Mouse (Mus musculus): ENCODE measurements around the gene Ncoa7.

Gene Ncoa7

GRCm38 (mm10) chr10:30802681-30803586 lies at the start of gene Ncoa7:
Gene Ncoa7 (minus strand): TSS chr10:30803326.
- in situ Hi-C loops (cut with MboI; ENCODE audit: low sequenced_read_pairs) = loop anchor here (10.0 kb wide), 1 partner anchor 178 kb away; the partner anchor contains the start of gene Hint3

GRCm38 (mm10) chr10:30845101-30845825 lies 42.1 kb upstream of the Ncoa7 start:
- in situ Hi-C loops (cut with MboI; ENCODE audit: low sequenced_read_pairs) = no loop called here

- in situ Hi-C loops (cut with MboI; ENCODE audit: low sequenced_read_pairs) = no loop called here
These were observed 41.3 kb upstream of the Ncoa7 start for GRCm38 (mm10) chr10:30844191-30845010.

- in situ Hi-C loops (cut with MboI; ENCODE audit: low sequenced_read_pairs) = no loop called here
These were observed 40.5 kb upstream of the Ncoa7 start for GRCm38 (mm10) chr10:30843438-30844190.

GRCm38 (mm10) chr10:30842643-30843437 lies 39.7 kb upstream of the Ncoa7 start, which contains the start of gene Hey2:
Gene Hey2 (minus strand): TSS chr10:30842801.
- in situ Hi-C loops (cut with MboI; ENCODE audit: low sequenced_read_pairs) = no loop called here

GRCm38 (mm10) chr10:30842228-30842627 lies 39.1 kb upstream of the Ncoa7 start:
- in situ Hi-C loops (cut with MboI; ENCODE audit: low sequenced_read_pairs) = no loop called here

- in situ Hi-C loops (cut with MboI; ENCODE audit: low sequenced_read_pairs) = no loop called here
These were observed 37.7 kb upstream of the Ncoa7 start for GRCm38 (mm10) chr10:30840824-30841223.

- in situ Hi-C loops (cut with MboI; ENCODE audit: low sequenced_read_pairs) = no loop called here
These were observed 35.1 kb upstream of the Ncoa7 start for GRCm38 (mm10) chr10:30838188-30838587.

- in situ Hi-C loops (cut with MboI; ENCODE audit: low sequenced_read_pairs) = loop anchor here (10.0 kb wide), 1 partner anchor 470 kb away; no protein-coding TSS in a partner anchor
These were observed 21.9 kb upstream of the Ncoa7 start for GRCm38 (mm10) chr10:30825049-30825448.

GRCm38 (mm10) chr10:30810967-30811293 lies 7.8 kb upstream of the Ncoa7 start:
- in situ Hi-C loops (cut with MboI; ENCODE audit: low sequenced_read_pairs) = no loop called here

GRCm38 (mm10) chr10:30810247-30810966 lies 7.3 kb upstream of the Ncoa7 start:
- in situ Hi-C loops (cut with MboI; ENCODE audit: low sequenced_read_pairs) = no loop called here

- in situ Hi-C loops (cut with MboI; ENCODE audit: low sequenced_read_pairs) = loop anchor here (10.0 kb wide), 1 partner anchor 179 kb away; the partner anchor contains the start of gene Hint3
These were observed 594 bp upstream of the Ncoa7 start for GRCm38 (mm10) chr10:30803587-30804253.

- in situ Hi-C loops (cut with MboI; ENCODE audit: low sequenced_read_pairs) = loop anchor here (10.0 kb wide), 1 partner anchor 177 kb away; the partner anchor contains the start of gene Hint3
These were observed 1.1 kb downstream of the Ncoa7 start for GRCm38 (mm10) chr10:30802033-30802432.

GRCm38 (mm10) chr10:30799713-30800450 lies 3.2 kb downstream of the Ncoa7 start:
- in situ Hi-C loops (cut with MboI; ENCODE audit: low sequenced_read_pairs) = loop anchor here (10.0 kb wide), 1 partner anchor 175 kb away; the partner anchor contains the start of gene Hint3

- in situ Hi-C loops (cut with MboI; ENCODE audit: low sequenced_read_pairs) = no loop called here
These were observed 6.5 kb downstream of the Ncoa7 start for GRCm38 (mm10) chr10:30796469-30797261.

- in situ Hi-C loops (cut with MboI; ENCODE audit: low sequenced_read_pairs) = no loop called here
These were observed 12.1 kb downstream of the Ncoa7 start for GRCm38 (mm10) chr10:30791016-30791415.
